Mouse (Mus musculus) bone marrow, adult 2 months (tissue): Measurements from ENCODE around the gene Vmn1r55. TPM values are rescaled to one million over a fixed set of nuclear protein-coding genes. Genes with fewer than 3 reads are reported as not detected.
"Not testable (repeated sequence)": the region's sequence is repeated elsewhere in the genome, so short reads cannot be mapped to it uniquely, and the experiment has no call there.

Experiments
- H3K27ac ChIP-seq: fragments of 200-500 bp; 2 replicates; pipeline ENCODE4 v1.5.1; 2012; ENCODE audit warnings: low read depth, mild to moderate bottlenecking, control low read depth, inconsistent platforms, low read length; ENCODE audit not compliant: control insufficient read depth, poor library complexity, insufficient read depth
- H3K4me1 ChIP-seq: fragments of 200-500 bp; 2 replicates; pipeline ENCODE4 v1.6.1; 2011; ENCODE audit warnings: low read length; ENCODE audit not compliant: control insufficient read depth, insufficient read depth
- H3K4me3 ChIP-seq: fragments of 200-500 bp; replicated peaks from 2 replicates; pipeline ENCODE3; 2011; ENCODE audit warnings: mild to moderate bottlenecking, low read depth, low read length, control low read depth; ENCODE audit not compliant: control insufficient read depth
- CTCF ChIP-seq: fragments of 200-500 bp; IDR thresholded peaks from 2 replicates; pipeline ENCODE4 v1.5.1; 2011; ENCODE audit warnings: low read length, control low read depth; ENCODE audit not compliant: control insufficient read depth, insufficient read depth
- POLR2A ChIP-seq: fragments of 200-500 bp; IDR thresholded peaks from 2 replicates; pipeline ENCODE4 v1.6.1; 2011; ENCODE audit warnings: low read depth, mild to moderate bottlenecking, control low read depth, low read length, borderline replicate concordance; ENCODE audit not compliant: control insufficient read depth
- WGBS: fragments of 180-500 bp; shearing (Covaris S2); methylation state at CpG from one replicate; pipeline ENCODE4 v1.1.7; 2018; 5-methylcytosine and 5-hydroxymethylcytosine counted together
- polyA plus RNA-seq: library from polyadenylated mRNA; stranded (reverse); fragments of >200 nt; gene quantifications from 2 replicates; pipeline ENCODE4 v1.2.4, GENCODE M21; 2011; ENCODE audit warnings: low replicate concordance; ENCODE audit not compliant: missing spikeins, insufficient read depth, insufficient read length

The Vmn1r55 gene
- polyA plus RNA-seq, 1 experiment, result not detected

GRCm38 (mm10) chr7:5086921-5087440, 62.5 kb downstream of the Vmn1r55 start:
- TF ChIP-seq POLR2A (no peak), CTCF (no peak)
- Histone ChIP-seq H3K27ac (no peak overlapping the region), H3K4me3 (no peak overlapping the region), H3K4me1 (peaks cover 2% of the 10 kb centered on the region; the same call in 1 of the 2 replicates)
- 88% methylated on average over 5 of the region's 5 CpGs for WGBS

DNA sequence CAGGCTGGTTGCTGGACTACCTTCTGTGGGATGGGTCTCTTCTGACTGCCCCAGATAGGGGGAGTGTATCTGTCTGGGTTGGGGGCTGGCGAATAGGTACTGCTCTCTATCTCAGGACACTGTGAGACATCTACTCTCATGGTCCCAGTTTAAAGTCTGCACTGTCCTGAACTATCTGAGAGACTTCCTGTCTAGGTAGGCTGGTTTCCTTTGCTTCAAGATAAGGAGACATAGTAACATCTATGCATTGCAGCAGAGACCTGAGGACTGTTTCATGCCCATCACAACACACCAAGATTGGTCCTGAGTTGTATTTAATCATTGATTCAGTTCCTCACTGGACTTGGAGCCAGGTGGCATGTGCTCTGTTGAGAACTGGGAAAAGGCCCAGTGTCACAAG, 64.0 kb downstream of the Vmn1r55 start:
- H3K4me3 ChIP-seq, result no peak overlapping the region
- 69% methylated on average over 1 of the region's 1 CpGs for WGBS
- H3K27ac ChIP-seq, result no peak overlapping the region
- peaks cover 2% of the 10 kb centered on the region; the same call in 1 of the 2 replicates for H3K4me1 ChIP-seq
- TF ChIP-seq POLR2A, result no peak

DNA sequence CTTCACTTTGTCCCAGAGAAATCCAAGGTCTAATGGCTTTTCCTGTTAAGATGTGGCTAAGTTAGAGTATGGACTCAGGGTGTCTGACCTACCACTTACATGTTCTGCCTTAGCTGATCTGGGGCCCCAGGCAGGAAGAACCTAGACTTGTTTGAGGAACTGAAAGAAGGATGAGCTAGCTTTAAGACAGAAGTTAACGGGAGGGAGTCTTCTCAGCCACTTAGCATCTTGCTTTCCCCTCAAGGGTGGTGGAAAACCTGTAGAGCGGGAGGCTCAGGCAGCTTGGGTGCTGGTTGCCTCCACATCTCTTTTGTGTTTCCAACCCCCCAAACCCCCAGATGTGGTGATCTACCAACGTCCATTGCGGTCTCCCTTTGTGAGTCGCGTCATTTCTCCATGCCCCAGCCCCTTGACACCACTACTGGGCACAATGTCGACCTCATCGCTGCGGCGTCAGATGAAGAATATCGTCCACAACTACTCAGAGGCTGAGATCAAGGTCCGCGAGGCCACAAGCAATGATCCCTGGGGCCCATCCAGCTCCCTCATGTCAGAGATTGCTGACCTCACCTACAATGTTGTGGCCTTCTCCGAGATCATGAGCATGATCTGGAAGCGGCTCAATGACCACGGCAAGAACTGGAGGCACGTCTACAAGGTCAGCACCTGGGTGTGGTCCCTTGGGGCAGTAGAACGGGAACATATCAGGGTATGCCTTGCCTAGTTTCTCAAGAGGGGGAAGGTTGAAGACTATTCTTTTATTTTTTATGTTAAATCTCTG, 66.0 kb downstream of the Vmn1r55 start:
- H3K27ac ChIP-seq, result peak overlapping the region; percentile 25
- 72% methylated on average over 18 of the region's 18 CpGs for WGBS
- no peak for TF ChIP-seq POLR2A
- TF ChIP-seq CTCF, result no peak
- H3K4me3 ChIP-seq, result no peak overlapping the region
- H3K4me1 ChIP-seq, result peaks cover 2% of the 10 kb centered on the region; the same call in 1 of the 2 replicates

DNA sequence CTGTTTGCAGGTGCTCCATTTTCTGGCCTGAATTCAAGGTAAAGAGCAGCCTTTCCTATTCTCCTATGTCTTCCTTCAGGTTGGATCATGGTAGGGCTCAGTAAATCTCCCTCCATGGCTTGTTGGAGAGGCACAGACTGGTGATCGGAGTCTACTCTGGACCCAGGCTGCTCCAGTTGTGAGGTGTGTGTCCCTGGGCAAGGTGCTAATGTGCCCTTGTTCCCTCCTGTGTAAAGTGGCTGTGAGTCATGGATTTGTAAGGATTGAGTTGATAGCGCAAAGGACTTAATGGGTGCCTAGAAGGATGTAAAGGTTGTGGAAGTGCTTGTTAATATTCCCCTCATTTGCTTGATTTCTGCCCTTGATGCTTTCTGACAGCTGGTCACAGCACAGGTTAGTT, 67.5 kb downstream of the Vmn1r55 start:
- no peak for TF ChIP-seq POLR2A
- TF ChIP-seq CTCF, result no peak
- Histone ChIP-seq H3K4me1 (peaks cover 2% of the 10 kb centered on the region; the same call in 1 of the 2 replicates), H3K27ac (no peak overlapping the region), H3K4me3 (no peak overlapping the region)
- 90% methylated on average over 2 of the region's 2 CpGs for WGBS

- Histone ChIP-seq H3K27ac (no peak overlapping the region), H3K4me1 (peaks cover 2% of the 10 kb centered on the region; the same call in 1 of the 2 replicates)
- WGBS, result 45% methylated on average over 6 of the region's 6 CpGs
Measured at GRCm38 (mm10) chr7:5081241-5081640, 68.2 kb downstream of the Vmn1r55 start.

GRCm38 (mm10) chr7:5080815-5081214, 68.7 kb downstream of the Vmn1r55 start:
- Histone ChIP-seq H3K27ac (peak overlapping the region; percentile 98), H3K4me1 (peaks cover 2% of the 10 kb centered on the region; the same call in 1 of the 2 replicates), H3K4me3 (peak overlapping the region; percentile 98)
- 12% methylated on average over 6 of the region's 6 CpGs for WGBS
- TF ChIP-seq CTCF (no peak), POLR2A (no peak)

More at GRCm38 (mm10) chr7:5081241-5081640, 68.2 kb downstream of the Vmn1r55 start:
- no peak for TF ChIP-seq CTCF
- TF ChIP-seq POLR2A, result no peak
- H3K4me3 ChIP-seq, result peak overlapping the region; percentile 12

GRCm38 (mm10) chr7:5080010-5080751, 69.3 kb downstream of the Vmn1r55 start, which contains the start of gene Epn1:
Epn1 (plus strand) TSS chr7:5080235.
- peak within 1 kb of the TSS; percentile 98 for H3K27ac ChIP-seq
- peak within 1 kb of the TSS; percentile 98 for H3K4me3 ChIP-seq
- TF ChIP-seq CTCF (no peak), POLR2A (peak; percentile 61; the same call in 1 of the 2 replicates)
- peaks cover 2% of the 10 kb centered on the region; the same call in 1 of the 2 replicates for H3K4me1 ChIP-seq
- WGBS, result under 1% methylated on average over 81 of the region's 81 CpGs

DNA sequence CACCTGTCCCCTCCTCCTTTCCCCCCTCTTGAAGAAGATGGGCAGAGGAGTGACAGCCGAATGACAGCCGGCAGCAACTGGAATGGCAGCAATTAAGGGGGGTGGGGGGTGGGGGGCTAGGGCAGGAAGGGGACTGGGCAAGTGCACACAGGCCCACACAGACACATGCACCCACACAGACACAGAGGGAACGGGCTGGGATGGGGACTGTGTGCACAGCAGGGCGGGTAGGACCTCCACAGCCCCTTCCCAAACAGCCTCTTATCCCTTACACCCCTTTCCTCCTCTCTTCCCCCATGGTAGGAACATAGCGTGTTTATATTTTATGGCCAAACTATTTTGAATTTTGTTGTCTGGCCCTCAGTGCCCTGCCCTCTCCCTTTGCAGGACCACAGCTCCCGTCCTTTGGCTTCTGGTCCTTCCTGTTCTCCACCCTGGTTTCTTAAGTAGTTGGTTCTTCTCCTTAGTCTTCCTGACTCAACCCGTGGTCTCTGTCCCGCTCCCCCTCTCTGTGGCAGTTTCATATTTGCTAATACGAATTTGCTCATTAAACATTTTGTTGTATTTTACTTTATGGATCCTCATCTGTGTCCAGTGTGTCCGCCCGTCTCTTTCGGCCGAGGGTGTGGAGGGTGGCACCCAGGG, 70.0 kb downstream of the Vmn1r55 start:
- Histone ChIP-seq H3K4me3 (peak overlapping the region; percentile 98), H3K27ac (peak overlapping the region; percentile 98)
- 43% methylated on average over 10 of the region's 13 CpGs for WGBS
- H3K4me1 ChIP-seq, result not testable (repeated sequence)

Other genes with a start within 250 kb of the Vmn1r55 start
- gene Gm36210, start 243.2 kb downstream of the Vmn1r55 start, polyA plus RNA-seq, result not detected in 2 replicates
- 7.6 and 10.6 TPM in 2 replicates for gene Zfp628, start 234.5 kb downstream of the Vmn1r55 start, polyA plus RNA-seq
- gene Nat14, start 227.6 kb downstream of the Vmn1r55 start, polyA plus RNA-seq, result 1.4 and 2.8 TPM in 2 replicates
- 0.70 and 1.5 TPM in 2 replicates for gene Ssc5d, start 223.9 kb downstream of the Vmn1r55 start, polyA plus RNA-seq
- gene Sbk2, start 185.3 kb downstream of the Vmn1r55 start, polyA plus RNA-seq, result not detected in 2 replicates
- gene Sbk3, start 178.5 kb downstream of the Vmn1r55 start, polyA plus RNA-seq, result not detected in 2 replicates
- gene Zfp579, start 153.5 kb downstream of the Vmn1r55 start, polyA plus RNA-seq, result 13.5 and 44.8 TPM in 2 replicates
- 12.6 and 15.8 TPM in 2 replicates for gene Zfp524, start 135.3 kb downstream of the Vmn1r55 start, polyA plus RNA-seq
- 10.9 and 18.9 TPM in 2 replicates for gene Fiz1, start 135.0 kb downstream of the Vmn1r55 start, polyA plus RNA-seq
- gene Gm44973, start 134.2 kb downstream of the Vmn1r55 start, polyA plus RNA-seq, result not detected in 2 replicates
- 23.9 and 30.4 TPM in 2 replicates for gene Zfp865, start 129.3 kb downstream of the Vmn1r55 start, polyA plus RNA-seq
- not detected in 2 replicates for gene Ccdc106, start 129.1 kb downstream of the Vmn1r55 start, polyA plus RNA-seq
- gene 4632433K11Rik, start 115.6 kb downstream of the Vmn1r55 start, polyA plus RNA-seq, result 1.5 TPM in 1 of 2 replicates, not detected in the other
- gene Zfp784, start 111.2 kb downstream of the Vmn1r55 start, polyA plus RNA-seq, result 0.90 and 2.3 TPM in 2 replicates
- gene Zfp580, start 98.1 kb downstream of the Vmn1r55 start, polyA plus RNA-seq, result 2.7 and 4.6 TPM in 2 replicates
- 177 and 222 TPM in 2 replicates for gene U2af2, start 87.5 kb downstream of the Vmn1r55 start, polyA plus RNA-seq
- gene Epn1, start 69.4 kb downstream of the Vmn1r55 start, polyA plus RNA-seq, result 109 and 135 TPM in 2 replicates
- gene Rfpl4, start 32.7 kb downstream of the Vmn1r55 start, polyA plus RNA-seq, result not detected in 2 replicates
- gene Rasl2-9, start 23.7 kb downstream of the Vmn1r55 start, polyA plus RNA-seq, result not detected in 2 replicates
- gene Vmn1r56, start 47.1 kb upstream of the Vmn1r55 start, polyA plus RNA-seq, result not detected in 2 replicates
- gene Vmn1r57, start 68.8 kb upstream of the Vmn1r55 start, polyA plus RNA-seq, result not detected in 2 replicates
- gene Gm5065, start 200.9 kb upstream of the Vmn1r55 start, polyA plus RNA-seq, result not detected in 2 replicates
- gene Nlrp2, start 201.4 kb upstream of the Vmn1r55 start, polyA plus RNA-seq, result not detected in 2 replicates